Mouse (Mus musculus): ENCODE data around the gene Tcstv1. TPM values are rescaled to one million over a fixed set of nuclear protein-coding genes. Genes with fewer than 3 reads are reported as not detected.

The Tcstv1 gene
- polyA plus RNA-seq (2012; ENCODE audit: low replicate concordance), result not detected in 2 replicates

GRCm38 (mm10) chr13:119894685-119895084, at the start of gene Tcstv1:
Gene Tcstv1 (minus strand): TSS chr13:119894785.

GRCm38 (mm10) chr13:119929172-119929571, 34.6 kb upstream of the Tcstv1 start, which contains the start of gene Gm21761:
Gene Gm21761 (minus strand): TSS chr13:119929272.

Other genes starting within 250 kb of the Tcstv1 start
- 0.79 and 2.1 TPM in 2 replicates for gene Hmgcs1, start 204.4 kb downstream of the Tcstv1 start, polyA plus RNA-seq (2012; ENCODE audit: low replicate concordance)
- 0.06 TPM in 1 of 2 replicates, not detected in the other for gene Nim1k, start 138.9 kb downstream of the Tcstv1 start, polyA plus RNA-seq (2012; ENCODE audit: low replicate concordance)
- 99.1 and 136 TPM in 2 replicates for gene Zfp131, start 103.9 kb downstream of the Tcstv1 start, polyA plus RNA-seq (2012; ENCODE audit: low replicate concordance)
- gene AF067063, start 64.6 kb downstream of the Tcstv1 start, polyA plus RNA-seq (2012; ENCODE audit: low replicate concordance), result not detected in 2 replicates
- not detected in 2 replicates for gene D13Ertd608e, start 58.8 kb downstream of the Tcstv1 start, polyA plus RNA-seq (2012; ENCODE audit: low replicate concordance)
- not detected in 2 replicates for gene Gm21761, start 34.5 kb upstream of the Tcstv1 start, polyA plus RNA-seq (2012; ENCODE audit: low replicate concordance)
- gene B020031M17Rik, start 56.0 kb upstream of the Tcstv1 start, polyA plus RNA-seq (2012; ENCODE audit: low replicate concordance), result not detected in 2 replicates
- not detected in 2 replicates for gene Gm36079, start 132.2 kb upstream of the Tcstv1 start, polyA plus RNA-seq (2012; ENCODE audit: low replicate concordance)
- gene Gm21188, start 157.4 kb upstream of the Tcstv1 start, polyA plus RNA-seq (2012; ENCODE audit: low replicate concordance), result 0.12 and 0.72 TPM in 2 replicates
- not detected in 2 replicates for gene Gm20767, start 245.5 kb upstream of the Tcstv1 start, polyA plus RNA-seq (2012; ENCODE audit: low replicate concordance)